In the genomic region with DNA sequence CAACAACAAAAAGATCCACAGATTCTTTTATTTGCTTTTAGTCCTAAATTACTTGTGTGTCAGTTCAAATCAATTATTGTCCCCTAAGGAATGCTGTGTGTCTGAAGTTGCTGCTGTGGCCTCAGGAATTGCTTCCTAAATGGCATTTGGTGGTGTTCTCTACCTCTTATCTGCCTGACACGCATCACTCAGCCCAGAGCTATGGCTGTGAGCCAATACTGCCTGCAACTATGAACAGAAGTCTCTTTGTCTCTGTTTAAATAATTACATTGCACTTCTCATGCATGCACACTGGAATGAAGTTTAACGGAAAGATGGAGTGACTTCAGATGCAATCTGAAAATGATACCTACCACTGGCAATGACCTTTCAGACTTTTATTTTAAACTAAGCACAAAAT, we compare ENCODE assay signal across 22 mouse cellular contexts.
DNase-seq lines count a peak whose midpoint lies in the region; ATAC-seq and TF ChIP-seq lines count a peak whose summit lies in the region.
"Had no signal": no experiment of that assay in that cellular context is flagged by ENCODE, and none has a peak within 500 bp of the region (broad histone marks: within the 10 kb centered on the region; RNA-seq: fewer than 3 reads in every experiment).

No protein-coding gene starts in this region.

- intact Hi-C loops in heart, adult 2 months (cut with DNase I), result no loop called here
- intact Hi-C loops in gastrocnemius, adult 2 months (cut with DNase I), result no loop called here

- TF ChIP-seq CTCF in heart, adult 2 months (IDR thresholded peaks at IDR 0.05), result no peak
- TF ChIP-seq CTCF in lung, embryonic 14.5 days (IDR thresholded peaks at IDR 0.05; ENCODE audit: low read depth), result no peak
- no peak for TF ChIP-seq CTCF in brain, embryonic 14.5 days (IDR thresholded peaks at IDR 0.05; ENCODE audit: borderline replicate concordance, extremely low read depth, insufficient read depth, insufficient read length)
- no peak for TF ChIP-seq CTCF in gastrocnemius, adult 2 months (IDR thresholded peaks at IDR 0.05)

- 28% methylated on average over 2 of the region's 2 CpGs for WGBS in heart, adult 2 months
- WGBS in lung, embryonic 14.5 days, result 36% methylated on average over 2 of the region's 2 CpGs

- TF ChIP-seq EP300 in heart, adult 2 months (IDR thresholded peaks at IDR 0.05; ENCODE audit: insufficient read depth, low read depth, low read length), result no peak

- DNase-seq in heart, adult 18-20 months, result peak; percentile 10 to 15
- no peak for DNase-seq in heart, adult 2 months
- peak; percentile 80 for DNase-seq in lung, embryonic 14.5 days
- DNase-seq in lung, postnatal 25 days (ENCODE audit: low spot score), result no peak
- DNase-seq in brain, embryonic 14.5 days (ENCODE audit: low read depth), result peak; percentile 57
- DNase-seq in retina, postnatal 1 day, result peak; percentile 90
- DNase-seq in gastrocnemius, adult 2 months, result no peak
- DNase-seq: cerebellum, adult 11 months; gastrocnemius, postnatal 36 days; kidney, postnatal 10 days; lung, postnatal 4 days; right cerebral cortex, postnatal 4 days; thymus, postnatal 4 days had no signal

- ATAC-seq in lung, embryonic 14.5 days (ENCODE audit: insufficient read depth), result peak; percentile 80; the same call in 1 of the 2 replicates
- ATAC-seq: intestine, postnatal 0 days had no signal

- H3K4me2 ChIP-seq in lung, embryonic 14.5 days, result no peak overlapping the region
- H3K4me2 ChIP-seq: hindbrain, embryonic 14.5 days; limb, embryonic 12.5 days; midbrain, embryonic 12.5 days; neural tube, embryonic 15.5 days had no signal

- no peak overlapping the region for H3K4me3 ChIP-seq in heart, adult 2 months
- no peak overlapping the region for H3K4me3 ChIP-seq in lung, embryonic 14.5 days (ENCODE audit: low read depth, low read length)
- H3K4me3 ChIP-seq in gastrocnemius, adult 2 months, result no peak overlapping the region
- H3K4me3 ChIP-seq: layer of hippocampus, adult 2 months; limb, embryonic 12.5 days; midbrain, embryonic 12.5 days; myocyte; neural tube, embryonic 15.5 days had no signal

- TF ChIP-seq POLR2A in heart, adult 2 months (IDR thresholded peaks at IDR 0.05; ENCODE audit: insufficient read depth, low read depth, low read length), result no peak
- TF ChIP-seq POLR2A in brain, embryonic 14.5 days (IDR thresholded peaks at IDR 0.05; ENCODE audit: borderline replicate concordance, extremely low read depth, insufficient read depth, insufficient read length, poor library complexity, severe bottlenecking), result no peak

- no peaks in the 10 kb centered on the region for H3K27me3 ChIP-seq in heart, adult 2 months (ENCODE audit: control insufficient read depth, insufficient read depth, low read length)
- H3K27me3 ChIP-seq in lung, embryonic 14.5 days (ENCODE audit: insufficient read depth, low read length), result no peaks in the 10 kb centered on the region
- H3K27me3 ChIP-seq: limb, embryonic 12.5 days; midbrain, embryonic 12.5 days; neural tube, embryonic 15.5 days had no signal

- H3K4me1 ChIP-seq in heart, adult 2 months (ENCODE audit: control insufficient read depth, insufficient read depth, low read length), result no peaks in the 10 kb centered on the region
- no peaks in the 10 kb centered on the region for H3K4me1 ChIP-seq in lung, embryonic 14.5 days (ENCODE audit: insufficient read depth)
- H3K4me1 ChIP-seq: limb, embryonic 12.5 days; neural tube, embryonic 15.5 days had no signal

- H3K36me3 ChIP-seq in heart, adult 2 months (ENCODE audit: control insufficient read depth, insufficient read depth, low read length), result no peaks in the 10 kb centered on the region
- no peaks in the 10 kb centered on the region for H3K36me3 ChIP-seq in lung, embryonic 14.5 days (ENCODE audit: insufficient read depth)
- H3K36me3 ChIP-seq: G1E; limb, embryonic 12.5 days; midbrain, embryonic 12.5 days; neural tube, embryonic 15.5 days had no signal

- no peak overlapping the region for H3K27ac ChIP-seq in heart, adult 2 months
- H3K27ac ChIP-seq in lung, embryonic 14.5 days (ENCODE audit: low read depth), result no peak overlapping the region
- no peak overlapping the region for H3K27ac ChIP-seq in gastrocnemius, adult 2 months
- H3K27ac ChIP-seq: hindbrain, embryonic 14.5 days; layer of hippocampus, adult 2 months; limb, embryonic 12.5 days; liver, embryonic 14.5 days; midbrain, embryonic 12.5 days; neural tube, embryonic 15.5 days had no signal

- no peak overlapping the region for H3K9ac ChIP-seq in heart, adult 2 months (ENCODE audit: low read depth, low read length)
- H3K9ac ChIP-seq in lung, embryonic 14.5 days, result no peak overlapping the region
- H3K9ac ChIP-seq: hindbrain, embryonic 14.5 days; limb, embryonic 12.5 days; liver, embryonic 14.5 days; midbrain, embryonic 12.5 days; neural tube, embryonic 15.5 days had no signal

- no peaks in the 10 kb centered on the region for H3K9me3 ChIP-seq in lung, embryonic 14.5 days (ENCODE audit: low read depth, low read length)
- H3K9me3 ChIP-seq: G1E; limb, embryonic 12.5 days; midbrain, embryonic 12.5 days; neural tube, embryonic 15.5 days had no signal

- H3K79me2 ChIP-seq in heart, adult 2 months (replicated peaks; ENCODE audit: control insufficient read depth, insufficient read depth, low read length), result no peaks in the 10 kb centered on the region

Comparison
In these comparisons a context has a peak if more than half of its experiments do, and no peak if none do; other contexts are left out.
1. DNase-seq: peak in heart, adult 18-20 months (2 of 2), lung, embryonic 14.5 days (single experiment), brain, embryonic 14.5 days (single experiment) and retina, postnatal 1 day (single experiment); none in heart, adult 2 months (0 of 2), lung, postnatal 25 days (single experiment) and gastrocnemius, adult 2 months (single experiment).